Mouse (Mus musculus) liver, embryonic 14.5 days (tissue): ENCODE measurements around the gene Pdxdc1.

ENCODE experiments used
- CTCF ChIP-seq: IDR thresholded peaks from 2 replicates; pipeline ENCODE4 v1.5.1; 2016; ENCODE audit warnings: antibody characterized with exemption, low read depth, control low read depth
- EP300 ChIP-seq: IDR thresholded peaks from 2 replicates; pipeline ENCODE4 v1.6.1; 2016; ENCODE audit warnings: antibody characterized with exemption, low read depth

DNA sequence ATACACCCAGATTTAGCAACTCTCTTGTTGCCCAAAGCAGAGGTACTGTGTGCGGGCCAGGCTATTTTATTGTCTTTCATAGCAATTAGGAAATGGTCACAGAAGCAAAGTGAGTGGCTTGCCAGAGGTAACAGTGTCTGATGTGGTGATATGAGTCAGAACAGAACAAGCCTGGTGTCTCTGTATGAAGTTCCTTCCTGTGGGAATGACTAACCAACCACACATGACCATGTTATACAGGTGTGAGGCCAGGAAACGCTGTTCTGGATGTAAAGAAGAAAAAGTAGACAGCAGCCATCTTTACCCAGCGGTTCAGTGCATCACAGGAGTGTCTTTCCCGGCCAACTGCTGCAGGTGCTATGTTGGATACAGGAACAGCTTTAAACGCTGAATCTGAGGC is 57.9 kb downstream of the Pdxdc1 start:
- no peak for TF ChIP-seq CTCF
- no peak for TF ChIP-seq EP300
